Mouse (Mus musculus) neural tube, postnatal 0 days (tissue): Measurements from ENCODE around the gene Cntnap4. TPM values are rescaled to one million over a fixed set of nuclear protein-coding genes. Genes with fewer than 3 reads are reported as not detected.

Experiments
- polyA plus RNA-seq: library from polyadenylated mRNA; unstranded; fragments of >200 nt; fragmentation: Nextera tagmentation; extraction: Ambion mirVana; gene quantifications from 2 replicates; pipeline ENCODE4 v1.2.1, GENCODE M21; 2015

Gene Cntnap4
- polyA plus RNA-seq = 12.9 and 15.2 TPM in 2 replicates

DNA sequence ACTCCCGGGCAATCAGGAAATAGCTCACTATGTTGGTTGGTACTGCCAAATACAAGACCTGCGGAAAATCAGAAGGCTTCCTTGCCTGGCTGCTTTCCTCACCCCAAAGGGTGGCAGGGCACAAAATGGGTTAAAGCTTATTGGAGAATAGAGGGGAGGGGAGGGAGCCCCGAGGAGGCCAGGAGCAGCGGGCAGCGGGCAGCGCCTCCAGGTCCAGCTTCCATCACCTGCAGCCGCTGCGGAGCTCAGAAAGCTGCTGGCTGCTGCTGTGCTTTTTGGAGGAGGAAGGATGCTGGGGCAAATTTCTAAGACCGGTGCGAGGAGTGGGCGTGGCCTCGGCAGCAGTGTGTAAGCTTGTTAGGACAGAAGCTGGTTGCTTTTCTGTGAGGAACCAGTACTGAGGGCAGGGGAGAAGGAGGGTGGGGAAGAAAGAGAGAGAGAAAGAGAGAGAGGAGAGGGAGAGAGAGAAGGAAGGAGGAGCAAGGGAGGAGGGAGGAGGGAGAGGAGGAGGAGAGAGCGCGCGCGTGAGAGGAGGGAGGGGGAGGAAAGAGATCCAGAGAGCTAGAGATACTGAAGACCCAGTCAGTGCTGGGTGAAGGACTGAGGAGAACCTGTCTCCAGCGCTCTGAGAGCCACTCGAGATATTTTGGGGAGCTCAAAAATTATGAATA lies at the start of gene Cntnap4:
Gene Cntnap4, plus strand, starts transcription at position 573 of the 671 bp plus-strand sequence.

